Mouse (Mus musculus) C2C12 (cell line): ENCODE results near the gene Tubg1.

Experiments
- CEBPB ChIP-seq: IDR thresholded peaks from one replicate; pipeline ENCODE4 v1.6.1; 2011; ENCODE audit warnings: low read depth, mild to moderate bottlenecking, control low read depth, moderate library complexity
- CTCF ChIP-seq: IDR thresholded peaks from one replicate; pipeline ENCODE4 v1.5.1; 2011; ENCODE audit not compliant: control insufficient read depth, insufficient read depth, insufficient read length
- MAX ChIP-seq: IDR thresholded peaks from one replicate; pipeline ENCODE4 v1.6.1; 2011; ENCODE audit warnings: mild to moderate bottlenecking, control low read depth
- MYOD1 ChIP-seq: IDR thresholded peaks from one replicate; pipeline ENCODE4 v1.6.1; 2011; ENCODE audit warnings: low read depth; ENCODE audit not compliant: control insufficient read depth, insufficient read length

DNA sequence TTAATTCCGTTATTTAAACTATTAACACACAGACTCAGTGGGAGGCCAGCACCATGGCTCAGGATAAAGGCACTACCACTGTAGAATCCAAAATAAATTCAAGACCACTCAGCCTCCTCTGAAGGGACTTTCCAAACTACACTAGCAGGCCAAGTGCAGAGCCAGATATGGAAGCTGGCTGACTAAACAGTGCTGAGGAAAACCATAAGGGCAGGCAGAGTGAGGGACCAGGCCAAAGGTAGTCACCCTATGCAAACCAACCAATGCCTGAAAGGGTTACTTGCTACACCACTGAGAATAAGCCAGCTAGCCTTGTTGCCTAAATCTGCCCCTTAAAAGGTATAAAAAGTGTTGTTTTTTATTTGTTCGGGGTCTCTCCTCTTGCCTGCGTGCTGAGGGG, 7.6 kb upstream of the Tubg1 start:
- TF ChIP-seq CTCF, result no peak
- TF ChIP-seq CEBPB, result no peak
- TF ChIP-seq MYOD1, result no peak
- TF ChIP-seq MAX, result no peak
